14 mouse cellular contexts compared by ENCODE assay signal in the genomic region with DNA sequence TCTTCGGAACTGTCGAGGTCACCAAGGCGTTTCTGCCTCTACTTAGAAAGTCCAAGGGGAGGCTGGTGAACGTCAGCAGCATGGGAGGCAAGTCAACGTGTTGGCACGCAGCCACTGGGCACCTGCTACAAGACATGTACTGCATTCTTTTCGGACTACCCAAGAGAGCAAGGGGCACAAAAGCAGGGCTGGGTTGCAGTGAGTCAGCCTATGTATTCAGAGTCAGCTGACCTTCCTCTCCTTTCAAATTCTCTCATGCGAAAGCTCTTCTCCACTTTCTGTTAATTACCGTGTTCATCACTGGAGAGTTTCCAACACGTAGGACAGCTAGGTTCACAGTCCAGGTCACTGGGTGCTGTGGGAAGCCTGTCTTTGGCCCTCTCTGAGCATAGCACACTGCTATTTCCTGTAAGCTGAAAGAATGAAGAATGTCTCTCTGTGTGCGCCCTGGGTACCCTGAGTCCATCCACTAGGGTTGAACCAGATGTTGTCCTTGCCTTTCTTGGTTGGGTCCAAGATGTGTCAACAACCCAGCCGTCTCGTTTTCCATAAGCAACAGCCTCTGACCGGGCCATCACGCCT. TPM values are rescaled to one million over a fixed set of nuclear protein-coding genes. Genes with fewer than 3 reads are reported as not detected.
DNase-seq lines count a peak whose midpoint lies in the region; ATAC-seq and TF ChIP-seq lines count a peak whose summit lies in the region.
"Had no signal": no experiment of that assay in that cellular context is flagged by ENCODE, and none has a peak within 500 bp of the region (broad histone marks: within the 10 kb centered on the region; RNA-seq: fewer than 3 reads in every experiment).

No protein-coding gene starts in this region.

- peak; percentile 18 for DNase-seq in left cerebral cortex, postnatal 4 days
- no peak for DNase-seq in left cerebral cortex, adult 18-20 months (ENCODE audit: low spot score in 2 of 2)
- DNase-seq in 3134 (ENCODE audit: extremely low read depth, insufficient read length, low spot score) (peak; percentile 43), Patski (ENCODE audit: low read depth, low spot score) (peak; percentile 97)
- peak; percentile 79 to 87 for DNase-seq in kidney, postnatal 25 days
- no peak for DNase-seq in right cerebral cortex, postnatal 36 days (ENCODE audit: low spot score in 2 of 2)
- DNase-seq: cerebellum, adult 11-12 months; gastrocnemius, postnatal 25 days; lung, postnatal 4 days had no signal

- no peaks in the 10 kb centered on the region for H3K27me3 ChIP-seq in Patski
- H3K27me3 ChIP-seq: forebrain, embryonic 12.5 days; heart, embryonic 13.5 days; hindbrain, embryonic 15.5 days; limb, embryonic 13.5 days had no signal

- intact Hi-C loops in left cerebral cortex, postnatal 4 days (cut with DNase I) = no loop called here

- POLR2A ChIA-PET in Patski (lab: Charles Lee) = interaction anchor here (1.1 kb wide), 1 partner anchor 35 kb away, joined by 3 read pairs; no protein-coding TSS in a partner anchor

- CTCF ChIA-PET in Patski (lab: Charles Lee) = interaction anchor here (1.0 to 1.7 kb wide), 2 partner anchors 15 to 26 kb away, joined by 3 to 5 read pairs; no protein-coding TSS in a partner anchor

- in situ Hi-C loops in Patski (cut with MboI; ENCODE audit: low pct_unique_long_range_greater_than_20kb) = no loop called here

- peak; percentile 97 for ATAC-seq in Patski
- no peak for ATAC-seq in CD4-positive, CD25-positive, alpha-beta regulatory T cell, adult 4 months

- TF ChIP-seq CTCF in Patski (IDR thresholded peaks at IDR 0.05) = no peak

RNA-seq across cellular contexts. Expression of gene Hsd17b2, which starts 40.8 kb away (rescaled TPM):
- total RNA-seq in left cerebral cortex, postnatal 4 days (2021) = not detected
- total RNA-seq in left cerebral cortex, adult 18-20 months (2021) = under 1 TPM; 0.35 to 0.37 TPM
- polyA plus RNA-seq in Patski (2021) = 3.2 TPM
- under 1 TPM in 1 of 2 experiments, not detected in 1; 0.81 TPM for polyA plus RNA-seq in CD4-positive, CD25-positive, alpha-beta regulatory T cell, adult 4 months (2017; shearing (Covaris generic))
- total RNA-seq: gastrocnemius, postnatal 25 days had no signal
- polyA plus RNA-seq: forebrain, embryonic 12.5 days; limb, embryonic 13.5 days had no signal

RNA-seq across cellular contexts. Expression of gene Mphosph6, which starts 59.2 kb away (rescaled TPM):
- total RNA-seq in left cerebral cortex, postnatal 4 days (2021) = 10 to 100 TPM; 22.3 to 22.9 TPM
- total RNA-seq in left cerebral cortex, adult 18-20 months (2021) = 10 to 100 TPM; 18.3 to 20.1 TPM
- 59.3 TPM for polyA plus RNA-seq in Patski (2021)
- polyA plus RNA-seq in CD4-positive, CD25-positive, alpha-beta regulatory T cell, adult 4 months (2017; shearing (Covaris generic)) = 10 to 100 TPM; 57.8 to 65.0 TPM

Comparison
In these comparisons a context has a peak if more than half of its experiments do, and no peak if none do; other contexts are left out.
1. DNase-seq: peak in left cerebral cortex, postnatal 4 days (single experiment), 3134 (single experiment), Patski (single experiment) and kidney, postnatal 25 days (2 of 2); none in left cerebral cortex, adult 18-20 months (0 of 2) and right cerebral cortex, postnatal 36 days (0 of 2).